Mouse (Mus musculus) thymus, adult 2 months (tissue): ENCODE data around the gene Rsph14. TPM values are rescaled to one million over a fixed set of nuclear protein-coding genes. Genes with fewer than 3 reads are reported as not detected.

Source experiments
- DNase-seq: peaks from one replicate; pipeline ENCODE4 v3.0.0; 2021
- H3K27ac ChIP-seq: fragments of 200-500 bp; 2 replicates; pipeline ENCODE4 v1.5.1; 2012; ENCODE audit warnings: low read length, control low read depth; ENCODE audit not compliant: control insufficient read depth, insufficient read depth
- H3K27me3 ChIP-seq: fragments of 200-500 bp; 2 replicates; pipeline ENCODE4 v1.6.1; 2012; ENCODE audit warnings: mild to moderate bottlenecking, low read length, moderate library complexity, mixed read lengths; ENCODE audit not compliant: control insufficient read depth, insufficient read depth
- H3K36me3 ChIP-seq: fragments of 200-500 bp; 2 replicates; pipeline ENCODE4 v1.6.1; 2012; ENCODE audit warnings: mild to moderate bottlenecking, low read length, moderate library complexity; ENCODE audit not compliant: control insufficient read depth, insufficient read depth
- H3K4me1 ChIP-seq: fragments of 200-500 bp; replicated peaks from 2 replicates; pipeline ENCODE4 v1.6.1; 2012; ENCODE audit warnings: low read length; ENCODE audit not compliant: control insufficient read depth, insufficient read depth
- H3K4me3 ChIP-seq: fragments of 200-500 bp; 2 replicates; pipeline ENCODE4 v1.5.1; 2012; ENCODE audit warnings: mild to moderate bottlenecking, low read length, control low read depth, moderate library complexity; ENCODE audit not compliant: control insufficient read depth, insufficient read depth
- CTCF ChIP-seq: fragments of 200-500 bp; IDR thresholded peaks from 2 replicates; pipeline ENCODE4 v1.5.1; 2012; ENCODE audit warnings: mild to moderate bottlenecking, control low read depth, low read length, moderate library complexity, borderline replicate concordance; ENCODE audit not compliant: control insufficient read depth, poor library complexity, insufficient read depth; ENCODE audit errors: extremely low read depth
- POLR2A ChIP-seq: fragments of 200-500 bp; IDR thresholded peaks from 2 replicates; pipeline ENCODE4 v1.6.1; 2012; ENCODE audit warnings: mild to moderate bottlenecking, low read length, control low read depth, moderate library complexity; ENCODE audit not compliant: control insufficient read depth, poor library complexity, insufficient read depth; ENCODE audit errors: extremely low read depth
- WGBS: fragments of 180-500 bp; shearing (Covaris S2); methylation state at CpG from one replicate; pipeline ENCODE4 v1.1.7; 2018; 5-methylcytosine and 5-hydroxymethylcytosine counted together
- polyA plus RNA-seq: library from polyadenylated mRNA; depleted of rRNA; stranded (reverse); fragments of >200 nt; gene quantifications from 2 replicates; pipeline ENCODE4 v1.2.3, GENCODE M21; 2012

Gene Rsph14
- polyA plus RNA-seq, 1 experiment, result not detected

DNA sequence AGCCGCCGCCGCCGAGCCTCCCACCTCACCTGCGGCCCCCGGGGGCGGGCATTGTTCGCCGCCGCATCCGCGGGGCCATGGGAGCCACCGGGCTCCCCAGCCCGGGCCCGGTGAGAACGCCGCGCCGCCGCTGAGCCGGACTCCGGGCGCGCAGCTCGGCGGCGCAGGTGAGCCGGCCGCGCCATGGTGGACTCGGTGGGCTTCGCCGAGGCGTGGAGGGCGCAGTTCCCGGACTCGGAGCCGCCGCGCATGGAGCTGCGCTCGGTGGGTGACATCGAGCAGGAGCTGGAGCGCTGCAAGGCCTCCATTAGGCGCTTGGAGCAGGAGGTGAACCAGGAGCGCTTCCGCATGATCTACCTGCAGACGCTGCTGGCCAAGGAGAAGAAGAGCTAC is 28.5 kb upstream of the Rsph14 start:
- Histone ChIP-seq H3K36me3 (no peaks in the 10 kb centered on the region), H3K27me3 (peaks cover 5% of the 10 kb centered on the region; the same call in 1 of the 2 replicates), H3K4me1 (peaks cover 39% of the 10 kb centered on the region), H3K27ac (no peak overlapping the region), H3K4me3 (peak overlapping the region; percentile 81)
- peak; percentile 43 for DNase-seq
- TF ChIP-seq CTCF (no peak), POLR2A (no peak)
- WGBS, result under 1% methylated on average over 40 of the region's 48 CpGs

DNA sequence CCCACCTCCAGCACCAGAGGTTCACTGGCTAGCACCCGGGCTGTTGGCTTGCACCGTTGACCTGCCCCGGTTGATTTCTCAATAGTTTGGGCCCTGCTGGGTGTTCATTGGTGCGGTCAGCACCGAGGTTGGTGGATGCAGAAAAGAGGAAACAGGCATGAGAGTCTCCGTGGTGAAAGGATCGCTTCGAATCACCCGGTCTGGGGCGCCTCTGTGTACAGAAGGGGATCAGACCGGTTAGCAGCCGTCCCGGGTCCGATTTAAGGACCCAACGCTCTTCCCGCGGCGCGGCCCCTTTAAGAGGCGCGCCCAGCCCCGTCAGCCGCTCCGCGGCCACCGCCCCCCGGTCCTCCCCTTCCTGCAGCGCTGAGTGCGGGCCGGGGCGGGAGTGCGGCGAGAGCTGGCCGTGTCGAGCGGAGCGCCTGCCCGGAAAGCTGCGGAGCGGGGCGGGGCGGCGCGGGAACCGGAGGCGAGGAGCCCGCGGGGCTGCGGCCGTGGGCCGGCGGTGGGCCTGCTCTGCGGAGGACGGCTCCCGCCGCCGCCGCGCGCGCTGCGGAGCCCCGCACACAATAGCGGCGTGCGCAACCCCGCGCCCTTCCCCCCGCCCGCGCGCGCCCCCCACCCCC is 27.9 kb upstream of the Rsph14 start, which contains the start of gene Bcr:
TSS of gene Bcr (plus strand) at position 376 of the 626 bp plus-strand sequence.
- no peak within 1 kb of the TSS for H3K27ac ChIP-seq
- TF ChIP-seq CTCF (peak; percentile 52; the same call in 1 of the 2 replicates), POLR2A (peak; percentile 67)
- H3K4me3 ChIP-seq, result peak within 1 kb of the TSS; percentile 81
- H3K36me3 ChIP-seq, result no peaks in the 10 kb centered on the region
- H3K27me3 ChIP-seq, result peaks cover 5% of the 10 kb centered on the region; the same call in 1 of the 2 replicates
- 1% methylated on average over 69 of the region's 73 CpGs for WGBS
- peaks cover 37% of the 10 kb centered on the region for H3K4me1 ChIP-seq
- peak; percentile 76 for DNase-seq

DNA sequence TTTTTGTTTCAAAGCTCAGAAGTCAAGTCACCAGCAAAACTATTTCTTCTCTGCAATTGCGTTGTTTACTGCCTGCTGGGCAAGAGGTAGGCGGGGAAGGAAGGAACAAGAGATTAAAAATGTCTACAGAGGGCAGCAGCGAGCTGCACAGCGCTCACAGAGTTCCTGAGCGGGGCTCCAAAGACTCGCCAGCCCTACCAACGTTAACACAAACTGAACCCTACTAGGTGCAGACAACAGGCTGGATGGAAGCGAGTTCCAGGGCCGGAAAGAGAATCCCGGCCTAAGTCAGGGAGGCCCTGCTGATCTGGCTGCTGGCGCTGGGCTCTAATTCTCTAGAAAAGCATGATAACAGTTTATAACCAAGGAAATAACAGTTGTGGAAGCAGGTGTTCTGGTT is 27.0 kb upstream of the Rsph14 start:
- peak; percentile 75 for DNase-seq
- Histone ChIP-seq H3K4me1 (peaks cover 37% of the 10 kb centered on the region), H3K4me3 (no peak overlapping the region), H3K36me3 (no peaks in the 10 kb centered on the region), H3K27ac (no peak overlapping the region), H3K27me3 (peaks cover 5% of the 10 kb centered on the region; the same call in 1 of the 2 replicates)
- 3% methylated on average over 11 of the region's 11 CpGs for WGBS
- TF ChIP-seq CTCF (peak; percentile 67; the same call in 1 of the 2 replicates), POLR2A (no peak)

GRCm38 (mm10) chr10:75058761-75059395 is 26.5 kb upstream of the Rsph14 start:
- no peaks in the 10 kb centered on the region for H3K36me3 ChIP-seq
- H3K27me3 ChIP-seq, result peaks cover 5% of the 10 kb centered on the region; the same call in 1 of the 2 replicates
- no peak for DNase-seq
- WGBS, result 70% methylated on average over 9 of the region's 9 CpGs
- H3K27ac ChIP-seq, result no peak overlapping the region
- H3K4me3 ChIP-seq, result no peak overlapping the region
- peaks cover 37% of the 10 kb centered on the region for H3K4me1 ChIP-seq
- TF ChIP-seq CTCF (no peak), POLR2A (no peak)

DNA sequence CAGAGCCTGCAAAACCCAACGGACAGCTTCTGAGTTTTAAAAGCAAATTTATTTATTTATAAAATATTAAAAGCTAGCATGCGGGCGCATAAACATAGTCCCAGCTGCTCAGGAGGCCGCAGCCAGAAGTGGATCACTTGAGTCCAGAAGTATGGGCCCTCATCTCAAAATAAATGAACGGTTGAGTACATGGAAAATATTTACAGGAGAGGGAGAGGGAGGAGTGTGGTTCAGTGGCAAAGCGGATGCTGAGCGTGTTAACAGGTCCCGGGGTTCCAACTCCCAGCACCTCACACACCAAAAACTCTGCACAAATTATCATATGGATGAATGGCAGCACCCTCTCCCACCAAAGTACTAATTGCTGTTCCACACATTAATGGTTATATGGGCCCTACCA is 25.9 kb upstream of the Rsph14 start:
- H3K36me3 ChIP-seq, result no peaks in the 10 kb centered on the region

DNA sequence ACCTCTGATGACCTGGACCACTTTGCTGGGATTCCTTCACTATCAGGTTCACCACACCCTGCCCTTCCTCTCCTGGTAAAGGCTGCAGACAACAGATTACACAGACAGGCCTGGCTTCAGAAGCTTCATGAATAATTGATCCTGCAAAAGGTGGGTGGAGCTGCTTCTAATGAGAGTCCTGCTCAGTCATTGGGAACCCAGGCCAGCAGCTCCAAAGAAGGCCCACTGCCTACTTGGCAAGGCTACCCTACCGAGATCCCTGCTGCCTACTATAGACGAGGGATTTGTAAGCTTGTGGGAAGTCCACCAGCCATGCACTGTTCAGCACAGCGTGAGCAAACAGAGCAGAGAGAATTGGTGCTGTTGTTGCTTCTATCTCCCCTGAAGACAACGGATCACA is 23.9 kb upstream of the Rsph14 start:
- Histone ChIP-seq H3K27ac (no peak overlapping the region), H3K27me3 (no peaks in the 10 kb centered on the region; the same call in 1 of the 2 replicates), H3K36me3 (no peaks in the 10 kb centered on the region), H3K4me1 (peaks cover 11% of the 10 kb centered on the region), H3K4me3 (no peak overlapping the region)
- DNase-seq, result no peak
- 88% methylated on average over 4 of the region's 4 CpGs for WGBS
- TF ChIP-seq CTCF (no peak), POLR2A (no peak)

More for the DNA sequence above, 25.9 kb upstream of the Rsph14 start:
- 97% methylated on average over 8 of the region's 8 CpGs for WGBS
- Histone ChIP-seq H3K4me1 (peaks cover 32% of the 10 kb centered on the region), H3K4me3 (no peak overlapping the region), H3K27ac (no peak overlapping the region), H3K27me3 (peaks cover 5% of the 10 kb centered on the region; the same call in 1 of the 2 replicates)
- no peak for TF ChIP-seq POLR2A
- TF ChIP-seq CTCF, result no peak
- DNase-seq, result no peak

GRCm38 (mm10) chr10:75055672-75056071 is 23.3 kb upstream of the Rsph14 start:
- H3K36me3 ChIP-seq, result no peaks in the 10 kb centered on the region
- H3K27me3 ChIP-seq, result no peaks in the 10 kb centered on the region
- H3K4me3 ChIP-seq, result no peak overlapping the region
- no peak for TF ChIP-seq CTCF
- no peak for TF ChIP-seq POLR2A
- H3K27ac ChIP-seq, result no peak overlapping the region
- 66% methylated on average over 5 of the region's 5 CpGs for WGBS
- DNase-seq, result no peak
- H3K4me1 ChIP-seq, result peaks cover 9% of the 10 kb centered on the region
